Mouse (Mus musculus): Measurements from ENCODE around the gene Itgad. TPM values are rescaled to one million over a fixed set of nuclear protein-coding genes. Genes with fewer than 3 reads are reported as not detected.

Itgad gene
- polyA plus RNA-seq, 1 experiment from 2014 or later: 0.10 TPM

DNA sequence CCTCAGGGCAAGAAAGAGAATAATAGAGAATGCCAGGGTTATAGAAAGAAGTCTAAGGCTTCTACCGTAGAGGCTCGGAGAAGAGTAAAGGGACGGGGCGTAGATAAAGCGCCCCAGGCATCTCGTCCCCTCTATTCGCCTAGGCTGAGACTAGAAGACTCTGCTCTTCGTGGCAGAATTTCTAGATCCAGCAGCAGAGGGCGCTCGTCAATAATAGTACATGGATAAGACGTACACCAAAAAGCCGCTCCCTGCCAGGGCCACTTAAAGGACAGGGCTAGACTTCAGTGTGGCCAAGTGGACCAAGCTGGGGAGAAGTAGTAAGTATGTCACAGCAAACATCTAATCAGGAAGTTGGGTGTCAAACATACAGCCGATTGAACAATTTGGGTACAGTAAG is 93.3 kb downstream of the Itgad start:
- H3K9me3 ChIP-seq: no peaks in the 10 kb centered on the region
- peak overlapping the region; percentile 59 for H3K9ac ChIP-seq
- 1% methylated on average over 13 of the region's 13 CpGs for WGBS
- peak overlapping the region; percentile 48 for H3K4me3 ChIP-seq
- H3K27ac ChIP-seq: peak overlapping the region; percentile 96
- no peaks in the 10 kb centered on the region for H3K27me3 ChIP-seq
- ATAC-seq (ENCODE audit: borderline replicate concordance, extremely low read depth, low FRiP score, low TSS enrichment): peak; percentile 74; the same call in 1 of the 2 replicates
- H3K4me1 ChIP-seq: peaks cover 45% of the 10 kb centered on the region
- peak overlapping the region; percentile 65 for H3K4me2 ChIP-seq
- peaks cover 45% of the 10 kb centered on the region for H3K36me3 ChIP-seq

DNA sequence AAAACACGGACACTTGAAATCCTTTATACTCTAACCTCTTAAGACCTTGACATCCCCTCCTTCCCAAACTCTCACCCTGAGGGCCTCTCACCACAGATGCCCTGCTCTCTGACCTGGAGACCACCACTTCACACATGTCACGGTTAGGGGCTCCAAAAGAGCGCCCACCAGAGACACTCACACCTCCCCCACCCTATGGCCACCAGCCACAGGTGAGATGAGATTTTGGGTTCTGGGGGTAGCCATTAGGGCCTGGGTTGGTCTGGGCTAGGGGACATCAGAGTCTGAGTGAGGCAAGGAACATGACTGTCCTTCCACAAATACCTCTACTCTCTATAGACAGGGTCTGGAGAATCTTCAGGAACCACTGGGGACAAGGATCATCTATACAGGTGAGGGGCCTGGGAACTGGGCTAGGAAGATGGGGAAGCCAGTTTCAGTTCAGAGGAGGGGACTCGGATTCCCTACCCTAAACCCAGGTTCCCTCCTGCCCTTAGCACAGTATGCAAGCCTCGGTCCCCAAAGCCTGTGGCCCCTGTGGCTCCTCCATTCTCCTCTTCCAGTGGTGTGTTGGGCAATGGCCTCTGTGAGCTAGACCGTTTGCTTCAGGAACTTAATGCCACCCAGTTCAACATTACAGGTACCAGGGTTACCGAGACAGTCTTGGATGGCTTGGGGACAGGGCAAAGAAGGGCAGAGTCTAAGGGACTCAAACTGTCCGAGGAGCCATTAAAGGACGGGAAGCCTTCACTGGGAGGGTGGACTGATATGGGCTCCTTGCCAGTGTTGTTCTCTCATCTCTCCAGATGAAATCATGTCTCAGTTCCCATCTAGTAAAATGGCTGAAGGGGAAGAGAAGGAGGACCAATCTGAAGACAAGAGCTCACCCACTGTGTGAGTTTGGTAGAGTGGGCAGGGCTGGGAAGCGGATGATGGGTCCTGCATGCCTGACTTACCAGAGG is 94.2 kb downstream of the Itgad start:
- Histone ChIP-seq H3K9me3 (no peaks in the 10 kb centered on the region), H3K27ac (no peak overlapping the region), H3K36me3 (peaks cover 41% of the 10 kb centered on the region), H3K9ac (peak overlapping the region; percentile 59), H3K4me3 (peak overlapping the region; percentile 48), H3K27me3 (no peaks in the 10 kb centered on the region), H3K4me2 (peak overlapping the region; percentile 65), H3K4me1 (peaks cover 52% of the 10 kb centered on the region)
- WGBS: 72% methylated on average over 10 of the region's 10 CpGs
- ATAC-seq (ENCODE audit: borderline replicate concordance, extremely low read depth, low FRiP score, low TSS enrichment): no peak

DNA sequence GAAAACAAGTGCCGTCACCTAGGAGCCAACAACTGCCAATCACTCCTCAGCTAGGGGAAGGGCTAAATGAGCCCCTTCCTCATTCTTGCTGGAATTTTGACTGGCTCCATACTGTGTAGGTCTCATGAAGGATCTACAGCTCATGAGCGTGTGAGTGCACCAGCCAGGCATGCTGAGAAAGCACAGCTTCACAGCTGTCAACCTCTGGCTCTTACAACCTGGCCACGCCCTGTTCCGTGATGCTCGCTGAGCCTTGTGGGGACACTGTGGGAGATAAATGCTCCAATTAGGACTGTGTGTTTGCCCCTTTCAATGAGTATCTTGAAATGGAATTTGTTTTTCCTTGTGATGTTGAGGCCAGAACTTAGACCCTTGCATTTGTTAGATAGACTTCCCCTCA is 95.8 kb downstream of the Itgad start:
- Histone ChIP-seq H3K9me3 (no peaks in the 10 kb centered on the region), H3K4me2 (no peak overlapping the region), H3K9ac (no peak overlapping the region), H3K27ac (no peak overlapping the region), H3K4me1 (peaks cover 52% of the 10 kb centered on the region), H3K4me3 (no peak overlapping the region), H3K36me3 (peaks cover 36% of the 10 kb centered on the region), H3K27me3 (no peaks in the 10 kb centered on the region)
- WGBS: 87% methylated on average over 5 of the region's 5 CpGs
- ATAC-seq (ENCODE audit: borderline replicate concordance, extremely low read depth, low FRiP score, low TSS enrichment): no peak

- Histone ChIP-seq H3K9me3 (no peaks in the 10 kb centered on the region), H3K36me3 (peaks cover 34% of the 10 kb centered on the region), H3K27ac (no peak overlapping the region), H3K27me3 (no peaks in the 10 kb centered on the region), H3K9ac (no peak overlapping the region), H3K4me3 (peak overlapping the region; percentile 20), H3K4me2 (peak overlapping the region; percentile 46), H3K4me1 (peaks cover 47% of the 10 kb centered on the region)
- ATAC-seq (ENCODE audit: borderline replicate concordance, extremely low read depth, low FRiP score, low TSS enrichment): no peak
- WGBS: 56% methylated on average over 12 of the region's 12 CpGs
Measured at GRCm38 (mm10) chr7:128251946-128252345, 97.8 kb downstream of the Itgad start.

GRCm38 (mm10) chr7:128252609-128253008 is 98.4 kb downstream of the Itgad start:
- no peak overlapping the region for H3K27ac ChIP-seq
- H3K27me3 ChIP-seq: no peaks in the 10 kb centered on the region
- 13% methylated on average over 24 of the region's 24 CpGs for WGBS
- ATAC-seq (ENCODE audit: borderline replicate concordance, extremely low read depth, low FRiP score, low TSS enrichment): no peak
- H3K9me3 ChIP-seq: no peaks in the 10 kb centered on the region
- no peak overlapping the region for H3K9ac ChIP-seq
- peaks cover 51% of the 10 kb centered on the region for H3K4me1 ChIP-seq
- H3K4me2 ChIP-seq: peak overlapping the region; percentile 46
- peak overlapping the region; percentile 20 for H3K4me3 ChIP-seq
- H3K36me3 ChIP-seq: peaks cover 34% of the 10 kb centered on the region

GRCm38 (mm10) chr7:128254978-128255377 is 100.8 kb downstream of the Itgad start:
- H3K36me3 ChIP-seq: peaks cover 26% of the 10 kb centered on the region
- no peak for ATAC-seq (ENCODE audit: borderline replicate concordance, extremely low read depth, low FRiP score, low TSS enrichment)
- H3K27ac ChIP-seq: no peak overlapping the region
- H3K9ac ChIP-seq: no peak overlapping the region
- peaks cover 32% of the 10 kb centered on the region for H3K4me1 ChIP-seq
- H3K27me3 ChIP-seq: 0 out of 2 replicates have a peak, but pooled peaks cover 3% of the 10 kb centered on the region
- 55% methylated on average over 2 of the region's 2 CpGs for WGBS
- no peak overlapping the region for H3K4me3 ChIP-seq
- no peaks in the 10 kb centered on the region for H3K9me3 ChIP-seq
- no peak overlapping the region for H3K4me2 ChIP-seq

GRCm38 (mm10) chr7:128255757-128256156 is 101.6 kb downstream of the Itgad start:
- Histone ChIP-seq H3K4me3 (no peak overlapping the region), H3K36me3 (peaks cover 22% of the 10 kb centered on the region), H3K27me3 (0 out of 2 replicates have a peak, but pooled peaks cover 3% of the 10 kb centered on the region), H3K4me2 (no peak overlapping the region), H3K27ac (no peak overlapping the region), H3K9me3 (no peaks in the 10 kb centered on the region), H3K4me1 (peaks cover 31% of the 10 kb centered on the region), H3K9ac (no peak overlapping the region)
- ATAC-seq (ENCODE audit: borderline replicate concordance, extremely low read depth, low FRiP score, low TSS enrichment): no peak
- WGBS: 86% methylated on average over 5 of the region's 5 CpGs

DNA sequence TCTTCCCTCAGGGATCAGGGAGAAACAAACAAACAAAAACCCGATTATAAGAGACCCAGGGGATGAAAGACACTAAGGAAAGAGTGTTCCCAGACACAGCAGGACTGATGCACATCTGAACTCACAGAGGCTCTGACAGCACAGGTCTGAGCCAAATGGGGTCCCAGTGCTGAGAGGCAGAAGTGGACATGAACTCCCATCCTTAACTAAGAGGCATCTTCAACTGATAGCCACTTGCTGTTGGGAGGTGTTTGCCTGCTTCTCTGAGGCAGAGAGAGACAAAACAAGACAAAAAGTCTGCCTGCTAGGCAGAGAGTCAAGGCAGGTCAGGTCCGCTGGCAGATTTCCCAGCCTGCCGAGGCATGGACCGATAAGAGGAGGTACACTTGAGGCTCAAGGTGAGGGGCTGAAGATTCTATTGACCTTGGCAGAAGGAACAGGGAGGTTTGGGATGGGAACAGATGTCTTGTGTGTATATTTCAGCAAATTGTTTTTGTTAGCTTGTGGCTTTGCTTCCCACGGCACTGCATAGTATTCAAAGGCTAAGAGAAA is 102.7 kb downstream of the Itgad start:
- ATAC-seq (ENCODE audit: borderline replicate concordance, extremely low read depth, low FRiP score, low TSS enrichment): no peak
- Histone ChIP-seq H3K4me2 (no peak overlapping the region), H3K4me1 (peaks cover 26% of the 10 kb centered on the region), H3K9me3 (no peaks in the 10 kb centered on the region), H3K4me3 (no peak overlapping the region), H3K9ac (no peak overlapping the region), H3K27me3 (0 out of 2 replicates have a peak, but pooled peaks cover 3% of the 10 kb centered on the region), H3K27ac (no peak overlapping the region), H3K36me3 (peaks cover 16% of the 10 kb centered on the region)
- 14% methylated on average over 5 of the region's 5 CpGs for WGBS

DNA sequence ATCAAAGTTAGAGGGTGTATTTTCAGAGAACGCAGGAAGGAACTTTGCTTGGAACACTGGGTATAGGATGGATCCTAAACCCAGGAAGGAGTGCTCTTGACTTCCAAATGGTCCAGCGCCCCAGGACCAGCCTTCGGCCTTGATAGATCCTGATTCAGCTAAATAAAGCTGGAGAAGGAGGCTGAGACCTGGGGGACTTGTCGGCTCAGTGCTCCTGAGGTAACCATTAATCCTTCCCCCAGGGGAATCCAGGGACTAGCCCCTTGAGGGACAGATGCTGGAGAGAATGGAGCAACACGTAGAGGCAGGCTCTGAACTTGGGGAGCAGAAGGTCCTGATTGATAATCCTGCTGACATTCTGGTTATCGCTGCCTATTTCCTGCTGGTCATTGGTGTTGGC is 111.2 kb downstream of the Itgad start, which contains the start of gene Slc5a2:
TSS of gene Slc5a2 (plus strand) at position 247 of the 400 bp plus-strand sequence.
- Histone ChIP-seq H3K36me3 (no peaks in the 10 kb centered on the region), H3K9me3 (no peaks in the 10 kb centered on the region), H3K4me3 (no peak within 1 kb of the TSS), H3K27me3 (no peaks in the 10 kb centered on the region), H3K4me2 (no peak within 1 kb of the TSS), H3K4me1 (no peaks in the 10 kb centered on the region), H3K27ac (no peak within 1 kb of the TSS), H3K9ac (no peak within 1 kb of the TSS)
- 76% methylated on average over 6 of the region's 6 CpGs for WGBS
- ATAC-seq (ENCODE audit: borderline replicate concordance, extremely low read depth, low FRiP score, low TSS enrichment): no peak

- Histone ChIP-seq H3K9me3 (no peaks in the 10 kb centered on the region), H3K27ac (no peak overlapping the region), H3K27me3 (no peaks in the 10 kb centered on the region), H3K9ac (no peak overlapping the region), H3K36me3 (0 out of 2 replicates have a peak, but pooled peaks cover 3% of the 10 kb centered on the region), H3K4me3 (no peak overlapping the region), H3K4me1 (no peaks in the 10 kb centered on the region), H3K4me2 (no peak overlapping the region)
- WGBS: 62% methylated on average over 5 of the region's 5 CpGs
- no peak for ATAC-seq (ENCODE audit: borderline replicate concordance, extremely low read depth, low FRiP score, low TSS enrichment)
Measured at GRCm38 (mm10) chr7:128266056-128266455, 111.9 kb downstream of the Itgad start.

- Histone ChIP-seq H3K9ac (no peak overlapping the region), H3K9me3 (no peaks in the 10 kb centered on the region), H3K27me3 (no peaks in the 10 kb centered on the region), H3K4me2 (no peak overlapping the region), H3K36me3 (peaks cover 14% of the 10 kb centered on the region), H3K4me1 (no peaks in the 10 kb centered on the region), H3K4me3 (no peak overlapping the region), H3K27ac (no peak overlapping the region)
- no peak for ATAC-seq (ENCODE audit: borderline replicate concordance, extremely low read depth, low FRiP score, low TSS enrichment)
- 57% methylated on average over 13 of the region's 13 CpGs for WGBS
Measured at GRCm38 (mm10) chr7:128267391-128267790, 113.2 kb downstream of the Itgad start.

DNA sequence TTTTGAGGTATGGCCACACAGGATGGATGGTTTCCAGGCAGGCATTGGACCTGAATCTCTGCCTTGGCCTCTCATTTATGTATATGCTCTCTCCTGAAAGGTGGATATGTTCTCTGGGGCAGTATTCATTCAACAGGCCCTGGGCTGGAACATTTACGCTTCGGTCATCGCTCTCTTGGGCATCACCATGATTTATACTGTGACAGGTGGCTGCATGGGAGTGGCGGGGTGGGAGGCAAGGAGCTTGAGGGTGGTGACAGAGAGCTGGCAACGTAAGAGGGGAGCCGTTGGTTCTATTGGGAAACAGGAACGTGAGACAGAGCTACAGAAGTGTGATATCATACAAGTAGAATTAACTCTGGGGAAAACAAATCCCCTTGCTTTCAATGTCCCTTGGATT is 113.6 kb downstream of the Itgad start:
- H3K4me3 ChIP-seq: no peak overlapping the region
- no peak overlapping the region for H3K9ac ChIP-seq
- no peak overlapping the region for H3K27ac ChIP-seq
- no peak for ATAC-seq (ENCODE audit: borderline replicate concordance, extremely low read depth, low FRiP score, low TSS enrichment)
- no peaks in the 10 kb centered on the region for H3K27me3 ChIP-seq
- H3K36me3 ChIP-seq: peaks cover 17% of the 10 kb centered on the region
- no peak overlapping the region for H3K4me2 ChIP-seq
- H3K4me1 ChIP-seq: no peaks in the 10 kb centered on the region
- 82% methylated on average over 7 of the region's 7 CpGs for WGBS
- H3K9me3 ChIP-seq: no peaks in the 10 kb centered on the region
